Mouse (Mus musculus) spleen, embryonic (tissue): ENCODE measurements around the gene Pex11g.

ENCODE experiments used
- CTCF ChIA-PET: fragments of 350-600 bp; sonication (Branson Sonifier 250); formaldehyde crosslinking; loops from one replicate; lab custom pipeline; 2022; lab: Charles Lee

Gene Pex11g

GRCm38 (mm10) chr8:3417455-3417854 lies 50.0 kb downstream of the Pex11g start:
- CTCF ChIA-PET, result no interaction called here

DNA sequence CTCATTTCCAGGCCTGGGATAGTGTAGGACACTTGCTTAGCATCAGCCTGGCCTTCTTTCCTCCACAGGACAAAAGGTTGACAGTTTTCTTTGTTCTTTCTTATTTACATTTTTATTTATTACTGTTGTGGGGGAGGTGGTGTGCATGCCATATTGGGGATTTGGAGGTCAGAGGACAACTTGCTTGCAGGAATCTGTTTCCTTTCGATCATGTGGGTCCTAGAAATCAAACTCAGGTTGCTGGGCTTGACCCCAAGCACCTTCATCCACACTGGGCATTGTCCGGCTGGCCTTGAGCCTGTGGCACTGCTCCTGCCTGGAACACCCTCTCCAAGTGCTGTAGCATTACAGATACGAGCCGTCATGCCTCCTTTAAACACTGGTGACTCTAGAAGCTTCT lies 50.6 kb downstream of the Pex11g start:
- CTCF ChIA-PET, result no interaction called here

DNA sequence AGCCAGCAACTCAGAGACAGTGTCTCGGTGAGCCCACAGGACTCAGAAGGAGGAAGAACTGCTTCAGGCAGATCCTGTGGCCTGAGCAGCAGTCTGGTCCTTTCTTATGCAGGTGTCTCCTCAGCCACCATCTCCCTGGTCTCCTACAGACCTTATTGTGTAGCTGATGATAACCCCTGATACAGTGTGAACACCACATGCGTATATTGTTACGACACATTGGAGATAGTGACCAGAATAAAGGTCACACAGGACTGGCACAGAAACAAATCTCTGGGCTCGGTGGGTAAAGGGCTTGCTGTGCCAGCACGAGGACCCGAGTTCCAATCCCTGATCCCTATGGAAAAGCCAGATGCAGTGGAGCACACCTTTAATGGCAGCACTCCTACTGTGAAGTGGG lies 51.8 kb downstream of the Pex11g start:
- CTCF ChIA-PET, result no interaction called here

DNA sequence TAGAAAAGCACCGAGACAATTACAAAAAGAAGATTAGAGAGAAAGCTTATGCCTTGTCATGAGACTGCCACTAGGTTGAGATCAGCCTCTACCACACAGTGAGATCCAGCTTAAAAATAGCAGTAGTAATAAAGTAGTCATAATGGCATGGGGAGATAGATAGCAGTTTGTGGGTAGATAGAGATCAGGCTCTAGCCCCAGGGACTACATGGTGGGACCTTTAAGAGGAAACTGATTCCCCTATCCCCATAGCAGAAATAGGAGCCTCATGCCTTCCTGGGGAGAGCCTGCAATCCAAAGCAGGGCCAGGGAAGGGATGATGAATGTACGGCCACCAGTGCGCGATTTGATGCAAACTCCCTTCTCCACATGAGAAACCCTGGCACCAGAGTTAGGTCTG lies 52.2 kb downstream of the Pex11g start:
- CTCF ChIA-PET, result no interaction called here

- CTCF ChIA-PET, result no interaction called here
Measured at GRCm38 (mm10) chr8:3414639-3415190, 52.8 kb downstream of the Pex11g start.

GRCm38 (mm10) chr8:3412816-3413215 lies 54.7 kb downstream of the Pex11g start:
- CTCF ChIA-PET, result no interaction called here

- CTCF ChIA-PET, result no interaction called here
Measured at GRCm38 (mm10) chr8:3411901-3412301, 55.6 kb downstream of the Pex11g start.

- CTCF ChIA-PET, result interaction anchor here (0.6 kb wide), 1 partner anchor 39 kb away, joined by 3 read pairs; no protein-coding TSS in a partner anchor
Measured at GRCm38 (mm10) chr8:3411085-3411484, 56.4 kb downstream of the Pex11g start.

GRCm38 (mm10) chr8:3407417-3407816 lies 60.1 kb downstream of the Pex11g start:
- CTCF ChIA-PET, result no interaction called here
